Mouse (Mus musculus): Measurements from ENCODE around the gene Ogdhl. TPM values are rescaled to one million over a fixed set of nuclear protein-coding genes. Genes with fewer than 3 reads are reported as not detected.

The Ogdhl gene
- polyA plus RNA-seq, 1 experiment from 2014 or later = 11.1 TPM

- no peak within 1 kb of the TSS for H3K9ac ChIP-seq (ENCODE audit: low read depth, low read length)
- 4% methylated on average over 13 of the region's 13 CpGs for WGBS
- no peaks in the 10 kb centered on the region for H3K27me3 ChIP-seq (replicated peaks; ENCODE audit: control insufficient read depth, insufficient read depth, low read length)
- peak; percentile 81 for ATAC-seq
- H3K27ac ChIP-seq (ENCODE audit: low read depth, low read length) = no peak within 1 kb of the TSS
- H3K4me2 ChIP-seq (replicated peaks; ENCODE audit: low read depth) = no peak within 1 kb of the TSS
- no peaks in the 10 kb centered on the region for H3K9me3 ChIP-seq (ENCODE audit: control insufficient read depth)
- no peaks in the 10 kb centered on the region for H3K4me1 ChIP-seq (replicated peaks; ENCODE audit: control insufficient read depth, insufficient read depth, low read length)
- TF ChIP-seq CTCF (IDR thresholded peaks at IDR 0.05; ENCODE audit: low read depth) = no peak
- no peaks in the 10 kb centered on the region for H3K36me3 ChIP-seq (ENCODE audit: control insufficient read depth, insufficient read depth)
- no peak within 1 kb of the TSS for H3K4me3 ChIP-seq (ENCODE audit: low read depth, low read length)
Observed at GRCm38 (mm10) chr14:32388196-32388595, 66.4 kb downstream of the Ogdhl start, which contains the start of gene 1700024G13Rik. 1700024G13Rik (minus strand) TSS chr14:32388391.

Other genes starting within 250 kb of the Ogdhl start
- 19.3 and 22.4 TPM in 2 replicates for gene Oxnad1, start 236.6 kb upstream of the Ogdhl start, polyA plus RNA-seq (2015; fragmentation: Nextera tagmentation; extraction: Ambion mirVana)
- gene Dph3, start 236.3 kb upstream of the Ogdhl start, polyA plus RNA-seq (2015; fragmentation: Nextera tagmentation; extraction: Ambion mirVana) = 103 and 111 TPM in 2 replicates
- not detected in 2 replicates for gene Msmb, start 180.0 kb upstream of the Ogdhl start, polyA plus RNA-seq (2015; fragmentation: Nextera tagmentation; extraction: Ambion mirVana)
- gene Ncoa4, start 162.2 kb upstream of the Ogdhl start, polyA plus RNA-seq (2015; fragmentation: Nextera tagmentation; extraction: Ambion mirVana) = 239 and 254 TPM in 2 replicates
- 196 and 209 TPM in 2 replicates for gene Timm23, start 120.1 kb upstream of the Ogdhl start, polyA plus RNA-seq (2015; fragmentation: Nextera tagmentation; extraction: Ambion mirVana)
- gene Parg, start 120.1 kb upstream of the Ogdhl start, polyA plus RNA-seq (2015; fragmentation: Nextera tagmentation; extraction: Ambion mirVana) = 15.7 and 19.7 TPM in 2 replicates
- gene 1700024G13Rik, start 66.4 kb downstream of the Ogdhl start, polyA plus RNA-seq (2015; fragmentation: Nextera tagmentation; extraction: Ambion mirVana) = 0.14 TPM in 1 of 2 replicates, not detected in the other
- 5.5 and 5.8 TPM in 2 replicates for gene Slc18a3, start 142.8 kb downstream of the Ogdhl start, polyA plus RNA-seq (2015; fragmentation: Nextera tagmentation; extraction: Ambion mirVana)
- gene Chat, start 144.0 kb downstream of the Ogdhl start, polyA plus RNA-seq (2015; fragmentation: Nextera tagmentation; extraction: Ambion mirVana) = 0.52 and 0.64 TPM in 2 replicates
- gene Ercc6, start 191.5 kb downstream of the Ogdhl start, polyA plus RNA-seq (2015; fragmentation: Nextera tagmentation; extraction: Ambion mirVana) = 7.7 and 8.4 TPM in 2 replicates